Mouse (Mus musculus) small intestine, adult 2 months (tissue): ENCODE data around the gene Mfsd5. TPM values are rescaled to one million over a fixed set of nuclear protein-coding genes. Genes with fewer than 3 reads are reported as not detected.
A peak's percentile ranks its signal among the peaks of the same experiment; 100 is the strongest.

ENCODE experiments used
- H3K27ac ChIP-seq: fragments of 200-500 bp; 2 replicates; pipeline ENCODE4 v1.5.1; 2012; ENCODE audit warnings: low read depth, low read length, control low read depth, inconsistent platforms; ENCODE audit not compliant: insufficient read depth
- H3K27me3 ChIP-seq: fragments of 200-500 bp; 2 replicates; pipeline ENCODE4 v1.6.1; 2012; ENCODE audit warnings: mild to moderate bottlenecking, moderate library complexity, low read length, inconsistent platforms; ENCODE audit not compliant: control insufficient read depth, insufficient read depth
- H3K36me3 ChIP-seq: fragments of 200-500 bp; 2 replicates; pipeline ENCODE4 v1.6.1; 2012; ENCODE audit warnings: mild to moderate bottlenecking, low read length, control low read depth, inconsistent platforms; ENCODE audit not compliant: control insufficient read depth, insufficient read depth
- H3K4me1 ChIP-seq: fragments of 200-500 bp; 2 replicates; pipeline ENCODE4 v1.6.1; 2012; ENCODE audit warnings: low read length, inconsistent platforms, mixed read lengths; ENCODE audit not compliant: control insufficient read depth, insufficient read depth, insufficient read length
- H3K4me3 ChIP-seq: fragments of 200-500 bp; 2 replicates; pipeline ENCODE4 v1.5.1; 2012; ENCODE audit warnings: low read depth, mild to moderate bottlenecking, control low read depth, inconsistent platforms, low read length, moderate library complexity
- CTCF ChIP-seq: fragments of 200-500 bp; IDR thresholded peaks from 2 replicates; pipeline ENCODE4 v1.5.1; 2012; ENCODE audit warnings: low read depth, mild to moderate bottlenecking, control low read depth, inconsistent platforms, low read length, moderate library complexity, mixed read lengths; ENCODE audit not compliant: insufficient replicate concordance, insufficient read length; ENCODE audit errors: extremely low read depth
- POLR2A ChIP-seq: fragments of 200-500 bp; IDR thresholded peaks from 2 replicates; pipeline ENCODE4 v1.6.1; 2012; ENCODE audit warnings: low read depth, mild to moderate bottlenecking, control low read depth, inconsistent platforms, low read length, moderate library complexity
- WGBS: fragments of 180-500 bp; shearing (Covaris S2); methylation state at CpG from one replicate; pipeline ENCODE4 v1.1.7; 2018; 5-methylcytosine and 5-hydroxymethylcytosine counted together
- polyA plus RNA-seq: library from polyadenylated mRNA; depleted of rRNA; stranded (reverse); fragments of >200 nt; gene quantifications from 2 replicates; pipeline ENCODE4 v1.2.3, GENCODE M21; 2012; rRNA removed

The Mfsd5 gene
- polyA plus RNA-seq, 1 experiment: 67.0 TPM

DNA sequence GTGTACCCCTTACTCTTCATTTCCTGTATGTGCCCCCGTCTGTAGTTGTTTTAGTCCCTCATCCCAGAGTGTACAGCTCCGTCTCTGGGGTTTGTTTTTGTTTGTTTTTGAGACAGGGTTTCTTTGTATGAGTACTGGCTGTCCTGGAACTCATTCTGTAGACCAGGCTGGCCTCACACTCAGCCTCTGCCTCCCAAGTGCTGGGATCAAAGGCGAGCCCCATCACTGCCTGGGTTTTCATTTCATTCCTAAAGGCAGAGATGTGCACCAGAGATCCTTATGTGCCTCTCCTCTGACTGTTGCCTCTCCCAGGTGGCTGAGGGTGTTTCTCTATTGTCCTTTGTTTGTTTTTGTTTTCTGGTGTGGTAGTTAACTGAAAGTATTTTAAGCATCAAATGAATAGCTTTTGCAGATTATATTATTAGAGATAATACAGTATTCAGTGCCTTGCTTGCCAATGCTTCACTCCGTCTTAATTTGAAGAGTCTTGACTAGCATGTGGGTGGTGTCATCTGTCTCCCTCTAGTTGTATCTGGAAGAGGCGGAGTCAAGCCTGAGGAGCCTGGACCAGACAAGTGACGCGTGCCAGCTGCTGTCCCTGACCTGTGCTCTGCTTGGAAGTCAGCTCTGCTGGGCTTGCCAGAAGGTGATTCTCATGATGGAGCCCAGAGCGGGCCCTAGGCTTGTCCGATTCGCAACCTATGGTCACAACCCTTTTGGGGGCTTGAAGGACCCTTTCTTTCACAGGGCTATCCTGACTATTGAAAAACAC, 31.0 kb downstream of the Mfsd5 start:
- 0 out of 2 replicates have a peak, but pooled peaks cover 2% of the 10 kb centered on the region for H3K4me1 ChIP-seq
- H3K4me3 ChIP-seq: no peak overlapping the region
- TF ChIP-seq POLR2A: no peak
- no peak for TF ChIP-seq CTCF
- 87% methylated on average over 10 of the region's 10 CpGs for WGBS
- no peak overlapping the region for H3K27ac ChIP-seq
- peaks cover 7% of the 10 kb centered on the region for H3K36me3 ChIP-seq
- no peaks in the 10 kb centered on the region for H3K27me3 ChIP-seq

DNA sequence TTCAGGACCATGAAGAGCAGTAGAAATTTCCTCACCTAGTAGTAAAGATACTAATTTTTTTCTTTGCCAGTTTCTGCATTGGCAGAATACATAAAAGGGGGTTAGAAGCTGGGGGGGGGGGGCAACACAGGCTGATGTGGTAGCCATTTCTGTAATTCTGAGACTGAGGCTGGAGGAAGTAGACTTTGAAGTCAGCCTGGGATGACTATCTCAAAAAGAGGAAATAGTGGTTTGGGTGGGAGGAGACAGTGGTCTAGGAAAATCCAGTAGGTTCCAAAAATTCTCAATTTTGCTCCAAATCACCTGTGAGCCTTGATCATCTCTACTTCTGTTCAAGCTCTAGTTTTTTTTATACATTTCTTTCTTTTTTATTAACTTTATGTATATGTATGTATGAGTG, 32.2 kb downstream of the Mfsd5 start:
- TF ChIP-seq POLR2A: no peak
- no peak for TF ChIP-seq CTCF
- no peaks in the 10 kb centered on the region for H3K27me3 ChIP-seq
- H3K4me3 ChIP-seq: no peak overlapping the region
- H3K4me1 ChIP-seq: 0 out of 2 replicates have a peak, but pooled peaks cover 2% of the 10 kb centered on the region
- no peak overlapping the region for H3K27ac ChIP-seq
- peaks cover 7% of the 10 kb centered on the region for H3K36me3 ChIP-seq

DNA sequence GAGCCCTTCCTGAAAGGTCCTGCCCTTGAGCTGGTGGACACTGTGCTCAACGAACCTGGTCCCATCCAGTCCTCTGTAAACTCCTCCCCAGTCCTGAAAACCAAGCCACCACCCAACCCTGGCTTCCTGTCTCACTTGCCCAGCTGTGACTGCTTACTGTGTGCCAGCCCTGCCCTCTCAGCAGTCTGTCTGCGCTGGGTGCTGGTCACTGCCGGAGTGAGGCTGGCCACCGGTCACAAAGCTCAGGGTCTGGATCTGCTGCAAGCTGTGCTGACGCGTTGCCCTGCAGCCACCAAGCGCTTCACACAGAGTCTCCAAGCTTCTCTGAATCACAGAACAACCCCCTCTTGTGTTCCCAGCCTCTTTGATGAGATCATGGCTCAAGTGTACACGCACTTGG, 36.0 kb downstream of the Mfsd5 start:
- Histone ChIP-seq H3K27ac (no peak overlapping the region), H3K36me3 (peaks cover 11% of the 10 kb centered on the region), H3K27me3 (no peaks in the 10 kb centered on the region), H3K4me3 (no peak overlapping the region), H3K4me1 (0 out of 2 replicates have a peak, but pooled peaks cover 2% of the 10 kb centered on the region)
- WGBS: 93% methylated on average over 8 of the region's 8 CpGs
- TF ChIP-seq CTCF (no peak), POLR2A (no peak)

- Histone ChIP-seq H3K36me3 (peaks cover 13% of the 10 kb centered on the region), H3K27me3 (no peaks in the 10 kb centered on the region), H3K4me3 (no peak overlapping the region), H3K4me1 (no peaks in the 10 kb centered on the region), H3K27ac (no peak overlapping the region)
- WGBS: 85% methylated on average over 6 of the region's 6 CpGs
- TF ChIP-seq CTCF (peak; percentile 73; the same call in 1 of the 2 replicates), POLR2A (no peak)
Observed at GRCm38 (mm10) chr15:102316263-102316662, 37.0 kb downstream of the Mfsd5 start.

DNA sequence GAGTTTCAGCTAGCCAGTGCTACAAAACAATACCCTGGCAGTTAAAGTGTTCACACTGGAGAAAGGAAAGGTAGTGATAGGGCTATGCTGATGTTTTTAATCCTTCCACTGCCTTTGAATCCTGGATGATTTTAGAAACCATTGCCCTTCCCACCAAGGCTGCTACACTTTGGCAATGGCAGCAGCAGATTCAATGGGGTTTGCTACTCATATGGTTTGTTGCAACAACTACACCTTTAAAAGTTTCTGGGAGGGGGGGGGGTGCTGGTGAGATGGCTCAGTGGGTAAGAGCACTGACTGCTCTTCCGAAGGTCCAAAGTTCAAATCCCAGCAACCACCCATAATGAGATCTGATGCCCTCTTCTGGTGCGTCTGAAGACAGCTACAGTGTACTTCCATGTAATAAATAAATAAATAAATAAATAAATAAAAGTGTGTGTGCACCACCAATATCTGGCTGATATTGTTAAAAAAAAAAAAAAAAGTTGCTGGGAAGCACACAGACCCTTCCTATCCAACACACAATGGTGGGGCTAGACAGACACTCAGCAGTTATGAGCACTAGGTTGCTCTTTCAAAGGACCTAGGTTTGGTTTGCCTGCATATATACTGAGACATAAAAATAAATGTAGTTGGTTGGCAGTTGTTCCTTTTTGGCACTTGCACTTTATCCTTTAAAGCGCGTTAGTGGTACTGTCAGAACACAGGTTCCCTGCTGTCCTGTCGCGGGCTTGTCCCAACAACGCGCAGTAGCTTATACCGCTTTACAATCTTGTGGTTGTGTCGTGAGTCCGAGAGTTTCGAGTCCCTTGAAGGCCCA, 45.6 kb downstream of the Mfsd5 start:
- H3K4me1 ChIP-seq: peaks cover 5% of the 10 kb centered on the region; the same call in 1 of the 2 replicates
- no peak overlapping the region for H3K27ac ChIP-seq
- WGBS: 59% methylated on average over 12 of the region's 12 CpGs
- H3K36me3 ChIP-seq: peaks cover 6% of the 10 kb centered on the region
- no peak for TF ChIP-seq CTCF
- no peak for TF ChIP-seq POLR2A
- peak overlapping the region; percentile 22; the same call in 1 of the 2 replicates for H3K4me3 ChIP-seq
- H3K27me3 ChIP-seq: no peaks in the 10 kb centered on the region

- peak; percentile 38; the same call in 1 of the 2 replicates for TF ChIP-seq CTCF
- TF ChIP-seq POLR2A: peak; percentile 37
- Histone ChIP-seq H3K4me1 (peaks cover 5% of the 10 kb centered on the region; the same call in 1 of the 2 replicates), H3K27ac (peak within 1 kb of the TSS; percentile 62; the same call in 1 of the 2 replicates), H3K36me3 (peaks cover 9% of the 10 kb centered on the region), H3K4me3 (peak within 1 kb of the TSS; percentile 69), H3K27me3 (no peaks in the 10 kb centered on the region)
- under 1% methylated on average over 40 of the region's 40 CpGs for whole genome bisulfite sequencing
Observed at GRCm38 (mm10) chr15:102326022-102326576, 46.8 kb downstream of the Mfsd5 start, which contains the start of gene Pfdn5. Gene Pfdn5, plus strand, starts transcription at chr15:102326116.

DNA sequence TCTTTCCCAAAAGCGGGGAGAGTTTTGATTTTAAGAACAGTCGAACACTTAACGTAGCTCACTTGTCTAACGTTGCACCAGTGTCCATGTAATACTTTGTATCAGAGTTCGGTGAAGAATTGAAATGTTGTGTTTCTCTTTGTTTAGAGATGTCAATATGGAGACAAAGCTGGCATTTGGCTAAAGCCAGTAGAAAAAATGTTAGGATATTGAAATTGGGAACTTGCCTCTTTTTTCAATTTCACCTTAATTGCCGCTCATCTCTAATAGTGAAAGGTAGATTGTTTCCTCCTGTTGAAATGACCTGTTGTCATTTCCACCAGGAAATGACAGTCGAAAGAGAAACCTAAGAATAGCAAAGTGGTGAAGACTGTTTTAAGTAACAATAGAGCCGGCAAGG, 47.6 kb downstream of the Mfsd5 start:
- Histone ChIP-seq H3K4me3 (peak overlapping the region; percentile 69; the same call in 1 of the 2 replicates), H3K27me3 (no peaks in the 10 kb centered on the region), H3K27ac (no peak overlapping the region), H3K36me3 (peaks cover 9% of the 10 kb centered on the region), H3K4me1 (peaks cover 5% of the 10 kb centered on the region; the same call in 1 of the 2 replicates)
- 38% methylated on average over 8 of the region's 8 CpGs for WGBS
- no peak for TF ChIP-seq CTCF
- TF ChIP-seq POLR2A: no peak

Other genes starting within 250 kb of the Mfsd5 start
- 22.7 and 54.7 TPM in 2 replicates for gene Eif4b, start 205.7 kb upstream of the Mfsd5 start, polyA plus RNA-seq
- 26.4 and 42.5 TPM in 2 replicates for gene Tns2, start 179.0 kb upstream of the Mfsd5 start, polyA plus RNA-seq
- gene Spryd3, start 143.2 kb upstream of the Mfsd5 start, polyA plus RNA-seq: 22.7 and 48.8 TPM in 2 replicates
- 5.4 and 22.3 TPM in 2 replicates for gene Igfbp6, start 135.1 kb upstream of the Mfsd5 start, polyA plus RNA-seq
- 94.1 and 454 TPM in 2 replicates for gene Soat2, start 128.9 kb upstream of the Mfsd5 start, polyA plus RNA-seq
- 5.7 and 13.4 TPM in 2 replicates for gene Zfp740, start 76.2 kb upstream of the Mfsd5 start, polyA plus RNA-seq
- 12.7 and 21.1 TPM in 2 replicates for gene Csad, start 74.7 kb upstream of the Mfsd5 start, polyA plus RNA-seq
- 16.4 and 23.2 TPM in 2 replicates for gene Itgb7, start 47.5 kb upstream of the Mfsd5 start, polyA plus RNA-seq
- gene Rarg, start 21.9 kb upstream of the Mfsd5 start, polyA plus RNA-seq: 5.9 and 6.7 TPM in 2 replicates
- gene Gm9918, start 8.9 kb upstream of the Mfsd5 start, polyA plus RNA-seq: not detected in 2 replicates
- 3.6 and 5.8 TPM in 2 replicates for gene Espl1, start 16.8 kb downstream of the Mfsd5 start, polyA plus RNA-seq
- 41.8 and 47.8 TPM in 2 replicates for gene Pfdn5, start 46.7 kb downstream of the Mfsd5 start, polyA plus RNA-seq
- gene Myg1, start 52.3 kb downstream of the Mfsd5 start, polyA plus RNA-seq: 15.9 and 30.0 TPM in 2 replicates
- 10.2 and 20.3 TPM in 2 replicates for gene Aaas, start 71.3 kb downstream of the Mfsd5 start, polyA plus RNA-seq
- gene Sp7, start 87.7 kb downstream of the Mfsd5 start, polyA plus RNA-seq: not detected in 2 replicates
- 7.0 and 13.8 TPM in 2 replicates for gene Sp1, start 126.7 kb downstream of the Mfsd5 start, polyA plus RNA-seq
- gene Amhr2, start 165.9 kb downstream of the Mfsd5 start, polyA plus RNA-seq: 0.18 and 2.7 TPM in 2 replicates
- 351 and 585 TPM in 2 replicates for gene Prr13, start 179.6 kb downstream of the Mfsd5 start, polyA plus RNA-seq
- 215 and 442 TPM in 2 replicates for gene Pcbp2, start 191.1 kb downstream of the Mfsd5 start, polyA plus RNA-seq
- not detected in 2 replicates for gene Gm10337, start 224.3 kb downstream of the Mfsd5 start, polyA plus RNA-seq
- gene Map3k12, start 237.6 kb downstream of the Mfsd5 start, polyA plus RNA-seq: 1.4 and 2.1 TPM in 2 replicates
- gene Tarbp2, start 238.7 kb downstream of the Mfsd5 start, polyA plus RNA-seq: 43.2 and 71.1 TPM in 2 replicates
- gene Npff, start 245.5 kb downstream of the Mfsd5 start, polyA plus RNA-seq: 2.3 and 2.7 TPM in 2 replicates